Mouse (Mus musculus): ENCODE data around the gene Stac2.

Gene Stac2

GRCm38 (mm10) chr11:98021565-98022252 lies 31.6 kb downstream of the Stac2 start:
- no peak for DNase-seq (ENCODE audit: low read depth, low spot score)

GRCm38 (mm10) chr11:98021118-98021517 lies 32.1 kb downstream of the Stac2 start:
- no peak for DNase-seq (ENCODE audit: low read depth, low spot score)

- DNase-seq (ENCODE audit: low read depth, low spot score) = no peak
Measured at GRCm38 (mm10) chr11:98020710-98021109, 32.6 kb downstream of the Stac2 start.

- no peak for DNase-seq (ENCODE audit: low read depth, low spot score)
Measured at GRCm38 (mm10) chr11:98019883-98020610, 33.2 kb downstream of the Stac2 start.

- DNase-seq (ENCODE audit: low read depth, low spot score) = no peak
Measured at GRCm38 (mm10) chr11:98018858-98019641, 34.2 kb downstream of the Stac2 start.

- no peak for DNase-seq (ENCODE audit: low read depth, low spot score)
Measured at GRCm38 (mm10) chr11:98018222-98018621, 35.0 kb downstream of the Stac2 start.

- DNase-seq (ENCODE audit: low read depth, low spot score) = no peak
Measured at GRCm38 (mm10) chr11:98016824-98017223, 36.4 kb downstream of the Stac2 start.

- no peak for DNase-seq (ENCODE audit: low read depth, low spot score)
Measured at GRCm38 (mm10) chr11:98016177-98016576, 37.1 kb downstream of the Stac2 start.

- DNase-seq (ENCODE audit: low read depth, low spot score) = no peak
Measured at GRCm38 (mm10) chr11:98012831-98013230, 40.4 kb downstream of the Stac2 start.

GRCm38 (mm10) chr11:98011716-98012115 lies 41.5 kb downstream of the Stac2 start:
- DNase-seq (ENCODE audit: low read depth, low spot score) = no peak

GRCm38 (mm10) chr11:98008087-98008486 lies 45.2 kb downstream of the Stac2 start:
- no peak for DNase-seq (ENCODE audit: low read depth, low spot score)

GRCm38 (mm10) chr11:98005686-98006085 lies 47.6 kb downstream of the Stac2 start:
- DNase-seq (ENCODE audit: low read depth, low spot score) = no peak

- DNase-seq (ENCODE audit: low read depth, low spot score) = no peak
Measured at GRCm38 (mm10) chr11:98005076-98005475, 48.2 kb downstream of the Stac2 start.

- DNase-seq (ENCODE audit: low read depth, low spot score) = no peak
Measured at GRCm38 (mm10) chr11:98004161-98004560, 49.1 kb downstream of the Stac2 start.

- no peak for DNase-seq (ENCODE audit: low read depth, low spot score)
Measured at GRCm38 (mm10) chr11:98003171-98003671, 50.0 kb downstream of the Stac2 start.

- DNase-seq (ENCODE audit: low read depth, low spot score) = no peak
Measured at GRCm38 (mm10) chr11:98002627-98003026, 50.6 kb downstream of the Stac2 start.

- DNase-seq (ENCODE audit: low read depth, low spot score) = no peak
Measured at GRCm38 (mm10) chr11:98001986-98002385, 51.3 kb downstream of the Stac2 start.

GRCm38 (mm10) chr11:98001351-98001824 lies 51.9 kb downstream of the Stac2 start:
- DNase-seq (ENCODE audit: low read depth, low spot score) = no peak

- DNase-seq (ENCODE audit: low read depth, low spot score) = no peak
Measured at GRCm38 (mm10) chr11:98000378-98001140, 52.7 kb downstream of the Stac2 start.

- no peak for DNase-seq (ENCODE audit: low read depth, low spot score)
Measured at GRCm38 (mm10) chr11:97999748-98000147, 53.5 kb downstream of the Stac2 start.

GRCm38 (mm10) chr11:97998898-97999608 lies 54.2 kb downstream of the Stac2 start:
- DNase-seq (ENCODE audit: low read depth, low spot score) = no peak

All from retina, adult 2 months (tissue).